Mouse (Mus musculus): Measurements from ENCODE around the gene Ackr4. TPM values are rescaled to one million over a fixed set of nuclear protein-coding genes. Genes with fewer than 3 reads are reported as not detected.

The Ackr4 gene
- polyA plus RNA-seq, 1 experiment from 2014 or later = 1.5 TPM

DNA sequence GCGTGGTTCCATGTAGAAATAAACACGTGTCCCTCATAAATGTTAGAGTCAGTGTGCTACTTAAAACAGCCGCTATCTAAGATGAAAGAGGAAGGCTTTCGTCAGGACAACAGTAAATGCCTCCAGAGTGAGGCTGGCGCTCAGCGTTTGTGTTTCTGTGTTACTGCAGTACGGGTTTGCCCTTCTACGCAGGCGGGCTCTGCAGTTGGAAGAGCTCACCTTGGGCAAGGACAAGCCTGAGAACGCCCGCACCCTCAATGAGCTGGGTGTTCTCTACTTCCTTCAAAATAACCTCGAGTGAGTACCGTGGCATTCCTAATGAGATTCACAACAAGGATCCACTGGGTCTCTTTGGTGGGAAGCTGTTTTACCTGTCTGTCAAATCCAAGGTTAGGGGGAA is 88.5 kb downstream of the Ackr4 start:
- ATAC-seq (ENCODE audit: low FRiP score, low read depth) = no peak
- H3K4me2 ChIP-seq (replicated peaks) = no peak overlapping the region
- H3K9me3 ChIP-seq = no peaks in the 10 kb centered on the region
- H3K27ac ChIP-seq = no peak overlapping the region
- H3K4me3 ChIP-seq = no peak overlapping the region
- no peaks in the 10 kb centered on the region for H3K4me1 ChIP-seq
- no peak overlapping the region for H3K9ac ChIP-seq
- H3K36me3 ChIP-seq = peaks cover 69% of the 10 kb centered on the region
- H3K27me3 ChIP-seq = no peaks in the 10 kb centered on the region
- 83% methylated on average over 13 of the region's 13 CpGs for WGBS

- Histone ChIP-seq H3K9me3 (no peaks in the 10 kb centered on the region), H3K36me3 (peaks cover 68% of the 10 kb centered on the region), H3K4me1 (no peaks in the 10 kb centered on the region), H3K4me3 (no peak overlapping the region), H3K4me2 (replicated peaks) (no peak overlapping the region), H3K9ac (no peak overlapping the region), H3K27ac (no peak overlapping the region), H3K27me3 (no peaks in the 10 kb centered on the region)
- ATAC-seq (ENCODE audit: low FRiP score, low read depth) = no peak
- 48% methylated on average over 24 of the region's 24 CpGs for WGBS
Observed at GRCm38 (mm10) chr9:104035261-104036015, 91.3 kb downstream of the Ackr4 start.

DNA sequence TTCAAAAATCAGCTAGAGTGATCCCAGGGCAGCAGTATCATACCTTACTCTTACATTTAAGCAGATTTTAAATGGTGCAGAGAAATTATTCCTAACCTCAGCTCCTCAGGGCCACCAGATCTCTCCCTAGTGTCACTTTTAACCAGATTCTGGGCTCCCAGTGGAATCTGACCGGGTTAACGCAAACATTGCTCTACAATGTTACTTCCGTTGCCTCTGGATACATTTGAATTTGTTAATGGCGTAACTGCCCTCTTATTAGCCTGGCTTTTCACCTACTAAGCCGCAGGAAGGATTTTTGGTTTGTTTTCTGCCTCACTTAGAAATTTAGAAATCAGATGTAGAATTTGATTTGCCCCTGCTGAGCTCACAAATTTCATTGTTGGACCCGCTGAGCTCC is 92.0 kb downstream of the Ackr4 start:
- Histone ChIP-seq H3K27ac (no peak overlapping the region), H3K4me3 (no peak overlapping the region), H3K36me3 (peaks cover 68% of the 10 kb centered on the region), H3K4me1 (no peaks in the 10 kb centered on the region), H3K4me2 (replicated peaks) (no peak overlapping the region), H3K9ac (no peak overlapping the region), H3K27me3 (no peaks in the 10 kb centered on the region), H3K9me3 (no peaks in the 10 kb centered on the region)
- no peak for ATAC-seq (ENCODE audit: low FRiP score, low read depth)
- WGBS = 66% methylated on average over 6 of the region's 6 CpGs

DNA sequence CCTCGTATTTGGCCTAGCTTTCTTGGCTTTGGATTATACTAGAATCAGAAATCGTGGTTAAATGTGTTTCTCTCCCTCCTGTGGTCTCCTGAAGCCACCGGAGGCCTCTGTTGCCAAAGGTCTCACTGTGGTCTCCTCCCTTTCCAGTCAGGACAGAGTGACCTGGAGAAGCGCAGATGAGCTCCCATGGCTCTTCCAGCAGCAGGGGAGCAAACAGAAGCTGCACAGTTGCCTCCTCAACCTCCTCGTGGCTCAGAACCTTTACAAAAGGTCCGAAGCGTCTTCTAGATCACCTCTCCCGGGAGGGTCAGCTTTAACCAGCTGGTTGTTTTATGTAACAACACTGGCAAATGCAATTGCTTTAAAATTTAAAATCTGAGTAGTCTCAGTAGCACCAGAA is 92.5 kb downstream of the Ackr4 start:
- no peak for ATAC-seq (ENCODE audit: low FRiP score, low read depth)
- H3K27ac ChIP-seq = no peak overlapping the region
- WGBS = 82% methylated on average over 8 of the region's 8 CpGs
- H3K27me3 ChIP-seq = no peaks in the 10 kb centered on the region
- no peak overlapping the region for H3K4me2 ChIP-seq (replicated peaks)
- peaks cover 66% of the 10 kb centered on the region for H3K36me3 ChIP-seq
- no peak overlapping the region for H3K9ac ChIP-seq
- H3K4me1 ChIP-seq = no peaks in the 10 kb centered on the region
- no peaks in the 10 kb centered on the region for H3K9me3 ChIP-seq
- H3K4me3 ChIP-seq = no peak overlapping the region

Other genes with a start within 250 kb of the Ackr4 start
- 7.1 and 7.8 TPM in 2 replicates for gene Nphp3, start 124.4 kb downstream of the Ackr4 start, polyA plus RNA-seq (2015; fragmentation: Nextera tagmentation; extraction: Ambion mirVana)
- gene Gm28305, start 86.3 kb downstream of the Ackr4 start, polyA plus RNA-seq (2015; fragmentation: Nextera tagmentation; extraction: Ambion mirVana) = not detected in 2 replicates
- 67.4 and 71.5 TPM in 2 replicates for gene Uba5, start 63.8 kb downstream of the Ackr4 start, polyA plus RNA-seq (2015; fragmentation: Nextera tagmentation; extraction: Ambion mirVana)
- gene Acad11, start 63.6 kb downstream of the Ackr4 start, polyA plus RNA-seq (2015; fragmentation: Nextera tagmentation; extraction: Ambion mirVana) = 9.2 and 10.2 TPM in 2 replicates
- 18.5 and 21.5 TPM in 2 replicates for gene Dnajc13, start 136.0 kb upstream of the Ackr4 start, polyA plus RNA-seq (2015; fragmentation: Nextera tagmentation; extraction: Ambion mirVana)
- gene Acpp, start 210.8 kb upstream of the Ackr4 start, polyA plus RNA-seq (2015; fragmentation: Nextera tagmentation; extraction: Ambion mirVana) = 1.3 TPM in 2 replicates